Mouse (Mus musculus): ENCODE data around the gene Ncor2. TPM values are rescaled to one million over a fixed set of nuclear protein-coding genes. Genes with fewer than 3 reads are reported as not detected.

Ncor2 gene
- total RNA-seq, 2 experiments from 2014 or later = 229 to 297 TPM

- DNase-seq (ENCODE audit: extremely low spot score in 1 of 2, low spot score in 1 of 2) = no peak
Measured at GRCm38 (mm10) chr5:125072425-125072824, 106.6 kb downstream of the Ncor2 start.

GRCm38 (mm10) chr5:125071919-125072318 is 107.1 kb downstream of the Ncor2 start:
- DNase-seq (ENCODE audit: extremely low spot score in 1 of 2, low spot score in 1 of 2) = no peak

- DNase-seq (ENCODE audit: extremely low spot score in 1 of 2, low spot score in 1 of 2) = no peak
Measured at GRCm38 (mm10) chr5:125070399-125070798, 108.6 kb downstream of the Ncor2 start.

GRCm38 (mm10) chr5:125069916-125070315 is 109.1 kb downstream of the Ncor2 start:
- DNase-seq (ENCODE audit: extremely low spot score in 1 of 2, low spot score in 1 of 2) = no peak

- DNase-seq (ENCODE audit: extremely low spot score in 1 of 2, low spot score in 1 of 2) = no peak
Measured at GRCm38 (mm10) chr5:125069426-125069825, 109.6 kb downstream of the Ncor2 start.

- DNase-seq (ENCODE audit: extremely low spot score in 1 of 2, low spot score in 1 of 2) = no peak
Measured at GRCm38 (mm10) chr5:125068371-125068951, 110.6 kb downstream of the Ncor2 start.

- no peak for DNase-seq (ENCODE audit: extremely low spot score in 1 of 2, low spot score in 1 of 2)
Measured at GRCm38 (mm10) chr5:125067673-125068072, 111.3 kb downstream of the Ncor2 start.

GRCm38 (mm10) chr5:125066479-125067471 is 112.2 kb downstream of the Ncor2 start:
- peak; percentile 77 to 95 for DNase-seq (ENCODE audit: extremely low spot score in 1 of 2, low spot score in 1 of 2)

GRCm38 (mm10) chr5:125063015-125063414 is 116.0 kb downstream of the Ncor2 start:
- peak; percentile 46 to 47 for DNase-seq (ENCODE audit: extremely low spot score in 1 of 2, low spot score in 1 of 2)

- peak; percentile 55 to 63 for DNase-seq (ENCODE audit: extremely low spot score in 1 of 2, low spot score in 1 of 2)
Measured at GRCm38 (mm10) chr5:125058267-125058668, 120.8 kb downstream of the Ncor2 start.

- DNase-seq (ENCODE audit: extremely low spot score in 1 of 2, low spot score in 1 of 2) = peak in 1 of 2 experiments; percentile 33
Measured at GRCm38 (mm10) chr5:125057555-125058266, 121.3 kb downstream of the Ncor2 start.

GRCm38 (mm10) chr5:125056696-125057554 is 122.1 kb downstream of the Ncor2 start:
- DNase-seq (ENCODE audit: extremely low spot score in 1 of 2, low spot score in 1 of 2) = no peak

- no peak for DNase-seq (ENCODE audit: extremely low spot score in 1 of 2, low spot score in 1 of 2)
Measured at GRCm38 (mm10) chr5:125056331-125056695, 122.7 kb downstream of the Ncor2 start.

- no peak for DNase-seq (ENCODE audit: extremely low spot score in 1 of 2, low spot score in 1 of 2)
Measured at GRCm38 (mm10) chr5:125055901-125056300, 123.1 kb downstream of the Ncor2 start.

GRCm38 (mm10) chr5:125053661-125054060 is 125.4 kb downstream of the Ncor2 start:
- DNase-seq (ENCODE audit: extremely low spot score in 1 of 2, low spot score in 1 of 2) = no peak

- peak in 1 of 2 experiments; percentile 31 for DNase-seq (ENCODE audit: extremely low spot score in 1 of 2, low spot score in 1 of 2)
Measured at GRCm38 (mm10) chr5:125052603-125053488, 126.2 kb downstream of the Ncor2 start.

GRCm38 (mm10) chr5:125052237-125052602 is 126.8 kb downstream of the Ncor2 start:
- no peak for DNase-seq (ENCODE audit: extremely low spot score in 1 of 2, low spot score in 1 of 2)

- DNase-seq (ENCODE audit: extremely low spot score in 1 of 2, low spot score in 1 of 2) = no peak
Measured at GRCm38 (mm10) chr5:125049481-125049880, 129.5 kb downstream of the Ncor2 start.

GRCm38 (mm10) chr5:125046436-125046835 is 132.6 kb downstream of the Ncor2 start:
- DNase-seq (ENCODE audit: extremely low spot score in 1 of 2, low spot score in 1 of 2) = no peak

All from layer of hippocampus, postnatal 25 days (tissue).